Mouse (Mus musculus): Measurements from ENCODE around the gene Gm10160. TPM values are rescaled to one million over a fixed set of nuclear protein-coding genes. Genes with fewer than 3 reads are reported as not detected.
A peak's percentile ranks its signal among the peaks of the same experiment; 100 is the strongest.

Gene Gm10160
- total RNA-seq, 2 experiments from 2014 or later: not detected

GRCm38 (mm10) chr7:81829379-81829894, 26.2 kb downstream of the Gm10160 start, which contains the start of gene Btbd1:
TSS of gene Btbd1 (minus strand) at chr7:81829431.
- DNase-seq (ENCODE audit: low spot score in 2 of 2): peak; percentile 77 to 89

GRCm38 (mm10) chr7:81828681-81829378, 26.8 kb downstream of the Gm10160 start:
- peak; percentile 60 to 75 for DNase-seq (ENCODE audit: low spot score in 2 of 2)

- peak in 1 of 2 experiments; percentile 21 for DNase-seq (ENCODE audit: low spot score in 2 of 2)
Measured at GRCm38 (mm10) chr7:81827806-81828667, 27.6 kb downstream of the Gm10160 start.

- peak; percentile 22 to 35 for DNase-seq (ENCODE audit: low spot score in 2 of 2)
Measured at GRCm38 (mm10) chr7:81825381-81825780, 30.2 kb downstream of the Gm10160 start.

GRCm38 (mm10) chr7:81824906-81825305, 30.7 kb downstream of the Gm10160 start:
- no peak for DNase-seq (ENCODE audit: low spot score in 2 of 2)

- no peak for DNase-seq (ENCODE audit: low spot score in 2 of 2)
Measured at GRCm38 (mm10) chr7:81806067-81806466, 49.5 kb downstream of the Gm10160 start.

Other genes starting within 250 kb of the Gm10160 start
- 100 to 1,000 TPM in 1 of 2 experiments, 10 to 100 TPM in 1; 96.8 to 103 TPM for gene Homer2, start 148.3 kb downstream of the Gm10160 start, total RNA-seq (2021)
- 10 to 100 TPM; 52.3 to 58.1 TPM for gene Ramac, start 92.9 kb downstream of the Gm10160 start, total RNA-seq (2021)
- gene 3110040N11Rik, start 66.3 kb downstream of the Gm10160 start, total RNA-seq (2021): 10 to 100 TPM; 30.8 to 37.8 TPM
- 100 to 1,000 TPM; 118 to 123 TPM for gene Btbd1, start 26.4 kb downstream of the Gm10160 start, total RNA-seq (2021)
- gene Tm6sf1, start 3.2 kb upstream of the Gm10160 start, total RNA-seq (2021): 10 to 100 TPM; 18.6 to 21.9 TPM
- gene Hdgfl3, start 78.7 kb upstream of the Gm10160 start, total RNA-seq (2021): 10 to 100 TPM; 70.0 to 74.6 TPM
- not detected for gene Bnc1, start 136.5 kb upstream of the Gm10160 start, total RNA-seq (2021)